Comparison of ENCODE assay signal across 21 mouse cellular contexts in the genomic region with DNA sequence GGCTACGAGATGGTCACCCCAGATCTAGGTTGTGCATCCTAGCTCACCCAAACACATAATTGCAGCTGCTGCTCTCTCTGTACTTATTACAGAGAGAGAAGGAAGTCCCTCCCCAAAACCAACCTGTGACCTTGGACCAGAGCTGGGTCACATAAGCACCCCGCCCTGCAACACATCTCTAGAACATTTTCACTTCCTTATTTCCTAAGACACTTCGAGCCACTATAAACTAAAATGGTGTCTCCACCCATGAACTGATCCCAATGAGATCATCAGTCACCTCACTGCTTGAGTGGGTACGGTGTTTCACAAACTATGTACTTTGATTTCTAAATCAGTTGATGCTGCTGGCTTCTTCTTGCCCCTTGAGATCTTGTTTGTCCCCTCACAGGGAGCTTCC.
DNase-seq lines count a peak whose midpoint lies in the region; ATAC-seq and TF ChIP-seq lines count a peak whose summit lies in the region.
"Had no signal": no experiment of that assay in that cellular context is flagged by ENCODE, and none has a peak within 500 bp of the region (broad histone marks: within the 10 kb centered on the region; RNA-seq: fewer than 3 reads in every experiment).

No protein-coding gene starts in this region.

- H3K4me2 ChIP-seq in intestine, embryonic 16.5 days (ENCODE audit: low read depth, low read length): no peak overlapping the region
- H3K4me2 ChIP-seq: limb, embryonic 12.5 days; lung, embryonic 14.5 days; midbrain, embryonic 11.5 days had no signal

- peak; percentile 60 for ATAC-seq in intestine, embryonic 16.5 days
- ATAC-seq: hindbrain, embryonic 16.5 days had no signal

- no peaks in the 10 kb centered on the region for H3K4me1 ChIP-seq in ES-E14 (ENCODE audit: control insufficient read depth in 2 of 2, insufficient read depth in 2 of 2, low read length in 2 of 2, poor library complexity in 1 of 2)
- no peaks in the 10 kb centered on the region for H3K4me1 ChIP-seq in intestine, embryonic 16.5 days (ENCODE audit: control insufficient read depth, insufficient read depth, low read length)
- H3K4me1 ChIP-seq: embryonic facial prominence, embryonic 10.5 days; heart, embryonic 10.5 days; limb, embryonic 12.5 days had no signal

- no peak overlapping the region for H3K9ac ChIP-seq in ES-E14 (ENCODE audit: insufficient read depth, low read depth, low read length, poor library complexity, severe bottlenecking)
- no peak overlapping the region for H3K9ac ChIP-seq in intestine, embryonic 16.5 days (ENCODE audit: low read depth, low read length)
- H3K9ac ChIP-seq: limb, embryonic 12.5 days; lung, embryonic 14.5 days had no signal

- no peaks in the 10 kb centered on the region for H3K9me3 ChIP-seq in ES-E14 (ENCODE audit: control insufficient read depth, insufficient read depth, low read depth, low read length)
- no peaks in the 10 kb centered on the region for H3K9me3 ChIP-seq in intestine, embryonic 16.5 days (ENCODE audit: control insufficient read depth, low read length)
- H3K9me3 ChIP-seq: embryonic facial prominence, embryonic 10.5 days; limb, embryonic 12.5 days had no signal

- H3K27me3 ChIP-seq in intestine, embryonic 16.5 days (replicated peaks; ENCODE audit: control insufficient read depth, insufficient read depth, low read length): no peaks in the 10 kb centered on the region
- H3K27me3 ChIP-seq: limb, embryonic 12.5 days had no signal

- 81% methylated on average over 4 of the region's 4 CpGs for WGBS in intestine, embryonic 16.5 days

- in situ Hi-C loops in ES-E14 (cut with MboI; ENCODE audit: low sequenced_read_pairs in 2 of 2, unreplicated experiment in 2 of 2): no loop called here

- no peak overlapping the region for H3K4me3 ChIP-seq in ES-E14 (ENCODE audit: insufficient read depth in 1 of 2, low read depth in 1 of 2, low read length in 2 of 2, poor library complexity in 1 of 2, severe bottlenecking in 1 of 2)
- H3K4me3 ChIP-seq in intestine, embryonic 16.5 days (ENCODE audit: low read length): no peak overlapping the region
- H3K4me3 ChIP-seq: embryonic facial prominence, embryonic 10.5 days; heart, embryonic 10.5 days; left cerebral cortex, adult 2 months; limb, embryonic 12.5 days had no signal

- no peaks in the 10 kb centered on the region for H3K36me3 ChIP-seq in ES-E14 (ENCODE audit: control insufficient read depth, insufficient read depth, low read length, poor library complexity, severe bottlenecking)
- no peaks in the 10 kb centered on the region for H3K36me3 ChIP-seq in intestine, embryonic 16.5 days (ENCODE audit: control insufficient read depth, insufficient read depth, low read length)
- H3K36me3 ChIP-seq: embryonic facial prominence, embryonic 10.5 days; heart, embryonic 10.5 days; limb, embryonic 12.5 days had no signal

- DNase-seq in heart, adult 9 months (ENCODE audit: low spot score in 2 of 2): peak; percentile 17 to 25
- no peak for DNase-seq in heart, postnatal 4 days
- no peak for DNase-seq in ES-E14 (ENCODE audit: low read depth, low spot score)
- peak; percentile 18 for DNase-seq in spleen, adult 12 weeks (ENCODE audit: low spot score)
- DNase-seq in adrenal gland, postnatal 14 days: no peak
- DNase-seq in embryo, embryonic 11 days: no peak
- DNase-seq in cerebellum, postnatal 10 days: no peak
- DNase-seq: adrenal gland, postnatal 25 days; cerebellum, postnatal 14 days; gastrocnemius, postnatal 10 days; heart, postnatal 14 days; kidney, adult 9 months; lung, embryonic 14.5 days; thymus, adult 2 months had no signal

- peak overlapping the region; percentile 23; the same call in 1 of the 2 replicates for H3K27ac ChIP-seq in ES-E14 (ENCODE audit: insufficient read depth, low read depth, low read length, poor library complexity, severe bottlenecking)
- H3K27ac ChIP-seq in intestine, embryonic 16.5 days (ENCODE audit: low read length): no peak overlapping the region
- H3K27ac ChIP-seq: embryonic facial prominence, embryonic 10.5 days; heart, embryonic 10.5 days; left cerebral cortex, adult 2 months; limb, embryonic 12.5 days had no signal

TF ChIP-seq in ES-E14, 5 proteins besides CTCF, POLR2A, EP300 and RAD21:
- TF ChIP-seq HCFC1 (IDR thresholded peaks at IDR 0.05; ENCODE audit: borderline replicate concordance, insufficient read depth, low read length) (no peak), MAFK (IDR thresholded peaks at IDR 0.05; ENCODE audit: insufficient read depth, low read depth, low read length) (no peak), ZC3H11A (IDR thresholded peaks at IDR 0.05; ENCODE audit: borderline replicate concordance, low read depth, low read length) (no peak), ZNF384 (IDR thresholded peaks at IDR 0.05; ENCODE audit: low read depth, low read length) (no peak), CHD2 (IDR thresholded peaks at IDR 0.05; ENCODE audit: low read depth, low read length) (no peak)

Comparison
In these comparisons a context has a peak if more than half of its experiments do, and no peak if none do; other contexts are left out.
1. DNase-seq: peak in heart, adult 9 months (2 of 2) and spleen, adult 12 weeks (single experiment); none in heart, postnatal 4 days (single experiment), ES-E14 (single experiment), adrenal gland, postnatal 14 days (single experiment), embryo, embryonic 11 days (single experiment) and cerebellum, postnatal 10 days (0 of 2).